Mouse (Mus musculus): ENCODE data around the gene Kcnmb1.

DNA sequence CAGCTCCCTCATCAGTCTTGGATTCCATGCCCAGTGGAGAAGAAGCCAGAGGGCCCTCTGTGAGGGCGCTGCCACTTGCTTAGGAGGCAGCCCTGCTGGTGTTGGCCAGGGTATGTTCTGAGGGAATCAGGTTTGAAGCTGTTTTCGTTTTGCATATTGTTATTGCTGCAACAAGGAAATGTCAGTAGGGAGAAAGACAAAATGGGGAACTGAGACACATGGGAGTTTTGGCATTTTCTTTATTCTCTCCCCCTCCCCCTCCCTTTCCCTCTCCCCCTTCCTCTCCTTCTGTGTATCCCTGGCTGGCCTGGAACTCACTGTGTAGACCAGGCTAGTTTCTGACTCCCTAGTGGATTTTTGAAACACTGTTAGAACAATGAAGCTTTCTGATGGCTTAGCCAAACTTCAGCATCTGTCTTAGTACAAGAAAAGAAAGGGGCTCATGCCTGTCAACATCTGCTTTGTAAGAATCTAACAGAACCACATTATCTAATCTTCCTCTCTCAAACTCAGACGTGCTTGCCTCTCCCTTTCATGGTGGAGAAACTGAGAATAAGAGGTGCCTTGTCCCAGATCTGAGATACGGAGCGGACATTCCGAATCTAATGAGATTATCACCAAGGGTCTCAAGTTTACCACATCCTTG, 49.3 kb downstream of the Kcnmb1 start:
- TF ChIP-seq HCFC1 (IDR thresholded peaks at IDR 0.05; ENCODE audit: borderline replicate concordance, insufficient read depth, low read length) = no peak
- TF ChIP-seq MAFK (IDR thresholded peaks at IDR 0.05; ENCODE audit: insufficient read depth, low read depth, low read length) = no peak
- no peak for TF ChIP-seq CHD2 (IDR thresholded peaks at IDR 0.05; ENCODE audit: low read depth, low read length)
- no peak for TF ChIP-seq ZNF384 (IDR thresholded peaks at IDR 0.05; ENCODE audit: low read depth, low read length)

Measured in ES-E14 (cell line).